Mouse (Mus musculus) CH12.LX (cell line): ENCODE data around the gene Ccar1. TPM values are rescaled to one million over a fixed set of nuclear protein-coding genes. Genes with fewer than 3 reads are reported as not detected.
"Not testable (repeated sequence)": the region's sequence is repeated elsewhere in the genome, so short reads cannot be mapped to it uniquely, and the experiment has no call there.

Experiments
- DNase-seq: peaks from one replicate; pipeline ENCODE4 v3.0.0-alpha.2; 2013; ENCODE audit errors: extremely low read depth
- H3K27ac ChIP-seq: 2 replicates; pipeline ENCODE4 v1.5.1; 2012; ENCODE audit warnings: low read depth, mild to moderate bottlenecking, control low read depth, moderate library complexity; ENCODE audit not compliant: insufficient read depth
- H3K27me3 ChIP-seq: replicated peaks from 2 replicates; pipeline ENCODE3; 2012; ENCODE audit warnings: inconsistent platforms
- H3K36me3 ChIP-seq, 2 experiments: replicated peaks in 1 of 2; 2 replicates each; pipeline versions ENCODE3 to v1.6.1; 2012; ENCODE audit warnings: inconsistent platforms in 1 of 2, low read length in 1 of 2, mild to moderate bottlenecking in 1 of 2, mixed read lengths in 1 of 2, moderate library complexity in 1 of 2; ENCODE audit not compliant: control insufficient read depth in 1 of 2, insufficient read depth in 1 of 2
- H3K4me1 ChIP-seq, 2 experiments: 2 replicates each; pipeline ENCODE4 v1.6.1; 2012; ENCODE audit warnings: inconsistent platforms in 1 of 2, moderate library complexity in 1 of 2; ENCODE audit not compliant: insufficient read depth in 2 of 2, control insufficient read depth in 1 of 2
- H3K4me2 ChIP-seq: 2 replicates; pipeline ENCODE4 v1.6.1; 2012; ENCODE audit warnings: low read depth, mild to moderate bottlenecking, control low read depth; ENCODE audit not compliant: poor library complexity, insufficient read depth, severe bottlenecking
- H3K4me3 ChIP-seq, 3 experiments: fragments of 150-350 bp in 1 of 3; sonication (generic) in 1 of 3; replicated peaks in 1 of 3; 2 replicates each; pipeline versions ENCODE3 to v1.5.1; 2011 to 2012; ENCODE audit warnings: low read depth in 2 of 3, low read length in 2 of 3, mild to moderate bottlenecking in 2 of 3, moderate library complexity in 2 of 3, control low read depth in 1 of 3, improper control_type of control experiment in 1 of 3, inconsistent platforms in 1 of 3, mixed read lengths in 1 of 3; ENCODE audit not compliant: poor library complexity in 1 of 3
- H3K79me2 ChIP-seq: replicated peaks from 2 replicates; pipeline ENCODE4 v1.6.1; 2012; ENCODE audit warnings: mild to moderate bottlenecking, moderate library complexity; ENCODE audit not compliant: control insufficient read depth, poor library complexity, insufficient read depth, severe bottlenecking; ENCODE audit errors: extremely low read depth
- H3K9ac ChIP-seq: 2 replicates; pipeline ENCODE4 v1.6.1; 2012; ENCODE audit warnings: low read depth, mild to moderate bottlenecking, control low read depth, moderate library complexity; ENCODE audit not compliant: insufficient read depth
- H3K9me3 ChIP-seq: replicated peaks from 2 replicates; pipeline ENCODE3; 2012; ENCODE audit warnings: low read length, inconsistent platforms, mixed read lengths
- CHD1 ChIP-seq: IDR thresholded peaks from 2 replicates; pipeline ENCODE4 v1.6.1; 2012; ENCODE audit warnings: low read depth, low read length, improper control_type of control experiment, inconsistent platforms
- CHD2 ChIP-seq: IDR thresholded peaks from 2 replicates; pipeline ENCODE4 v1.6.1; 2011; ENCODE audit warnings: low read length, improper control_type of control experiment
- EP300 ChIP-seq: IDR thresholded peaks from 2 replicates; pipeline ENCODE4 v1.6.1; 2011; ENCODE audit warnings: low read length, improper control_type of control experiment
- JUND ChIP-seq: conservative IDR thresholded peaks from 2 replicates; pipeline ENCODE4 v1.6.1; 2011; ENCODE audit warnings: low read depth, low read length, improper control_type of control experiment
- KAT2A ChIP-seq: IDR thresholded peaks from 2 replicates; pipeline ENCODE4 v1.6.1; 2012; ENCODE audit warnings: low read length, improper control_type of control experiment, inconsistent platforms; ENCODE audit not compliant: insufficient replicate concordance
- MAFK ChIP-seq: IDR thresholded peaks from 2 replicates; pipeline ENCODE4 v1.6.1; 2011; ENCODE audit warnings: low read length, improper control_type of control experiment; ENCODE audit not compliant: insufficient replicate concordance
- MAZ ChIP-seq: IDR thresholded peaks from 2 replicates; pipeline ENCODE4 v1.6.1; 2012; ENCODE audit warnings: low read depth, mild to moderate bottlenecking, inconsistent platforms, low read length, improper control_type of control experiment, moderate library complexity
- MEF2A ChIP-seq: IDR thresholded peaks from 2 replicates; pipeline ENCODE4 v1.6.1; 2014; ENCODE audit warnings: low read depth, mild to moderate bottlenecking, inconsistent platforms, low read length, improper control_type of control experiment, borderline replicate concordance
- MXI1 ChIP-seq: IDR thresholded peaks from 2 replicates; pipeline ENCODE4 v1.6.1; 2011; ENCODE audit warnings: mild to moderate bottlenecking, low read depth, low read length, improper control_type of control experiment
- MYC ChIP-seq: IDR thresholded peaks from 2 replicates; pipeline ENCODE4 v1.6.1; 2011; ENCODE audit warnings: low read depth, mild to moderate bottlenecking, improper control_type of control experiment, low read length
- NELFE ChIP-seq: IDR thresholded peaks from 2 replicates; pipeline ENCODE4 v1.6.1; 2011; ENCODE audit warnings: low read depth, low read length, improper control_type of control experiment
- NRF1 ChIP-seq: IDR thresholded peaks from 2 replicates; pipeline ENCODE4 v1.6.1; 2014; ENCODE audit warnings: low read depth, mild to moderate bottlenecking, inconsistent platforms, low read length, improper control_type of control experiment, moderate library complexity
- SIN3A ChIP-seq: IDR thresholded peaks from 2 replicates; pipeline ENCODE4 v1.6.1; 2012; ENCODE audit warnings: low read length, improper control_type of control experiment, inconsistent platforms
- UBTF ChIP-seq: IDR thresholded peaks from 2 replicates; pipeline ENCODE4 v1.6.1; 2012; ENCODE audit warnings: low read depth, mild to moderate bottlenecking, inconsistent platforms, low read length, improper control_type of control experiment, moderate library complexity
- USF1 ChIP-seq: IDR thresholded peaks from 2 replicates; pipeline ENCODE4 v1.6.1; 2014; ENCODE audit warnings: low read depth, mild to moderate bottlenecking, inconsistent platforms, low read length, improper control_type of control experiment
- USF2 ChIP-seq: conservative IDR thresholded peaks from 2 replicates; pipeline ENCODE4 v1.6.1; 2011; ENCODE audit warnings: low read depth, low read length, improper control_type of control experiment
- ZC3H11A ChIP-seq: IDR thresholded peaks from 2 replicates; pipeline ENCODE4 v1.6.1; 2012; ENCODE audit warnings: low read depth, mild to moderate bottlenecking, inconsistent platforms, low read length, improper control_type of control experiment
- ZNF384 ChIP-seq: IDR thresholded peaks from 2 replicates; pipeline ENCODE4 v1.6.1; 2012; ENCODE audit warnings: low read depth, low read length, improper control_type of control experiment, inconsistent platforms
- dilution Hi-C: fragments of 300-500 bp; cut with MboI; formaldehyde crosslinking; loops from 2 replicates; pipeline ENCODE4 v1.14.3; 2020; ENCODE audit warnings: low sequenced_read_pairs; ENCODE audit not compliant: extremely low pct_unique_long_range_greater_than_20kb, extremely low pct_ligation_motif_present
- in situ Hi-C: fragments of 300-500 bp; cut with MboI; formaldehyde crosslinking; loops from 3 replicates; pipeline ENCODE4 v1.14.3; 2019; ENCODE audit warnings: low sequenced_read_pairs, low pct_ligation_motif_present, low pct_unique_long_range_greater_than_20kb, mixed read lengths
- polyA plus RNA-seq: library from polyadenylated mRNA; unstranded; fragments of >175 nt; gene quantifications from 2 replicates; pipeline ENCODE4 v1.2.1, GENCODE M21; 2012; ENCODE audit warnings: low read depth; ENCODE audit not compliant: insufficient read length
- total RNA-seq, 2 experiments: library from RNA; depleted of rRNA; stranded (reverse); fragments of 300-350 nt in 1 of 2; fragments of >200 nt in 1 of 2; gene quantifications; 2 replicates each; pipeline ENCODE4 v1.2.3; 2012 to 2014

Gene Ccar1
- total and polyA plus RNA-seq, 3 experiments: 41.5 to 134 (median 43.1) TPM

DNA sequence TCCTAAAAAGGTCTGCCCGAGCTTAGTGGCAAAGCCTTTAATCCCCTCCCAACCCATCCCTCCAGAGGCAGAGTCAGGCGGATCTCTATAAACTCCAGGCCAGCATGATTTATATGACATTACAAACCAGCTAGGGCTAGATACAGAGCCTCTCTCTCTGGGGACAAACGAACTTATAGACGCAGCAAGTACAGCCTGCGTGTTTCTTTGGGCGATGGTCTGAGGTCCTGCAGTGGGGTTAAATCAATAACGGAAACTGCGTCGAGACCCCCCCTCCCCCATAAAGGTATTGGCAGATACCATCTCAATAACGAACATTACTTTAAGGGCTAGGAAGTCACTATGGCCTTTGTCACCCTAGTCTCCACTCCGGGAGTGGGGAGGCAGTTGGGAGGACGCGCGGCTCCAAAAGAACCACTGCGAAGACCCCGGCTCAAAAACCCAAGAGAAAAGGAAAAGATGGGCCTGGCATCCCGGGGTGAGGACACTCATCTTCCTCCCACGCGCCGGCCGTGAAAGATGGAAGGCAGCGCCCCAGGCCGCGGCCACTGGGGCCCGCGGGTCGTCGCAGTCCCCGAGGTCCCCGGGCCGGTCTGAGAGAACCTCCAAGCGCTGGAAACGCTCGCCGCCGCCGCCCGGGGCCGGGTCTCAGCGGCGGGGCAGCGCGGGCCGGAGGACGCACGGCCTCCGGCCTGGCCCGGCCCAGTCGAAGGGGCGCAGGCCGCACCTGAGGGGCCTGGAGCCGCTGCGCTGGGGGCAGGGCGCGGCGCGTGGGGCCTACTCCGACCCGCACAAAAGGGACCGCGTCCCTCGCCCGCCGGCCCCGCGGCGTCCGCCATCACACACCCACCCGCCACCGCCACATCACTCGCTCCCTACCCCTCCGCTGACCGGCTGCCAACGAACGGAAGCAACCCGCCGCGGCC, 572 bp downstream of the Ccar1 start:
- Histone ChIP-seq H3K4me2 (peak overlapping the region; percentile 73), H3K36me3 (peaks cover 23 to 38% of the 10 kb centered on the region in 2 experiments), H3K27me3 (no peaks in the 10 kb centered on the region), H3K4me3 (peak overlapping the region; percentile 82 to 95 (median 93)), H3K9me3 (no peaks in the 10 kb centered on the region), H3K4me1 (peaks cover 0 to 29% of the 10 kb centered on the region in 2 experiments; a peak in 2 of 4 replicates)
- in situ Hi-C loops (no loop called here), dilution Hi-C loops (no loop called here)
- DNase-seq: peak; percentile 29
- TF ChIP-seq USF1 (no peak), CHD2 (0 out of 2 replicates have a peak, but pooled peaks have one; percentile 30), ZC3H11A (no peak), UBTF (peak; percentile 75; the same call in 1 of the 2 replicates), CHD1 (0 out of 2 replicates have a peak, but pooled peaks have one; percentile 53), MAZ (0 out of 2 replicates have a peak, but pooled peaks have one; percentile 26), MEF2A (0 out of 2 replicates have a peak, but pooled peaks have one; percentile 30)
- TF ChIP-seq, all 38 proteins: peak for 5
- Histone ChIP-seq H3K9ac (peak overlapping the region; percentile 83), H3K79me2 (peaks cover 41% of the 10 kb centered on the region), H3K27ac (peak overlapping the region; percentile 77)

DNA sequence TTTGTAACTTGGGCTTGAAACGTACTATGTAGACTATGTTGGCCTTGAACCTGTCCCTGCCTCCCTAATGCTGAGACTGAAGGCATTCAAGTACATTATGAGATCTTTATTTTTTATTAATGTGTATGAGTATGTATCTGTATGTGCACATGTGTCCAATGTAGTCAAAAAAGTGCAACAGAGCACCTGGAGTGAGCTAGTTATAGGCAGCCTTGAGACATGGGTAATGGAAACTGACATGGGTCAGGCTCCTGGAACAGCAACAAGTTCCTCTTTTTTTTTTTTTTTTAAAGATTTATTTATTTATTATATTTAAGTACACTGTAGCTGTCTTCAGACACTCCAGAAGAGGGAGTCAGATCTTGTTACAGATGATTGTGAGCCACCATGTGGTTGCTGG, 10.3 kb downstream of the Ccar1 start:
- peaks cover 59 to 89% of the 10 kb centered on the region in 2 experiments for H3K36me3 ChIP-seq
- H3K27me3 ChIP-seq, H3K4me2 ChIP-seq, H3K9ac ChIP-seq, H3K27ac ChIP-seq, dilution Hi-C loops, H3K4me1 ChIP-seq, H3K79me2 ChIP-seq, H3K4me3 ChIP-seq, in situ Hi-C loops, H3K9me3 ChIP-seq: not testable (repeated sequence)
- DNase-seq: peak; percentile 38
- peak; percentile 54 for TF ChIP-seq ZNF384

DNA sequence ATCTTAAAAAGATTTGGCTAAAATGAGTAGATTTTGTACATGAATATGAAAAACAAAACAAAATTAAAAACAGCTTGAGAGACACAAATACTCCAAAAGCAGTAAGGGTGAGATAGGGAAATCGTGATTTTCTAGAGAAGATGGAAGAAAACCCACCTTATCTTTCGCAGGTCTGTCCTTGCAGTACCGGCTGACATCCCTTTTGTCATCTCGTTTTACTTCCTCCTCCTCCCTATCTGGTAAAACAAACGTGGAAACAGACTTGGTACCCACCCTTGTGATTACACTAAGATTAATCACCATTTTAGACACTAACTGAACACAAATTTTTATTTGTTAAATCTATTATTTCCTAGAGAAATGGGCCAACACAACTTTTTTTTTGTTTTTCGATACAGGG, 41.3 kb downstream of the Ccar1 start:
- H3K27ac ChIP-seq: no peak overlapping the region
- H3K79me2 ChIP-seq: peaks cover 4% of the 10 kb centered on the region
- no peak overlapping the region for H3K4me3 ChIP-seq
- DNase-seq: no peak
- no peak overlapping the region for H3K4me2 ChIP-seq
- TF ChIP-seq KAT2A (no peak), USF2 (no peak), ZC3H11A (no peak), JUND (no peak), MAFK (no peak), NRF1 (no peak), NELFE (no peak), EP300 (no peak), SIN3A (no peak), MYC (no peak), MXI1 (no peak)
- peaks cover 0 to 14% of the 10 kb centered on the region in 2 experiments; a peak in 2 of 4 replicates for H3K4me1 ChIP-seq
- in situ Hi-C loops (no loop called here), dilution Hi-C loops (no loop called here)
- H3K27me3 ChIP-seq: no peaks in the 10 kb centered on the region
- H3K9me3 ChIP-seq: no peaks in the 10 kb centered on the region
- H3K36me3 ChIP-seq: peaks cover 62 to 86% of the 10 kb centered on the region in 2 experiments
- H3K9ac ChIP-seq: no peak overlapping the region
